Mouse (Mus musculus) heart, postnatal 4 days (tissue): ENCODE data around the gene Ypel2. TPM values are rescaled to one million over a fixed set of nuclear protein-coding genes. Genes with fewer than 3 reads are reported as not detected.
A peak's percentile ranks its signal among the peaks of the same experiment; 100 is the strongest.

Source experiments
- DNase-seq: peaks from one replicate; pipeline ENCODE4 v3.0.0; 2021
- total RNA-seq, 2 experiments: library from RNA; stranded (reverse); gene quantifications; 2 replicates each; pipeline ENCODE4 v1.2.3; 2021

Ypel2 gene
- total RNA-seq, 2 experiments from 2014 or later = 18.9 to 22.7 TPM

DNA sequence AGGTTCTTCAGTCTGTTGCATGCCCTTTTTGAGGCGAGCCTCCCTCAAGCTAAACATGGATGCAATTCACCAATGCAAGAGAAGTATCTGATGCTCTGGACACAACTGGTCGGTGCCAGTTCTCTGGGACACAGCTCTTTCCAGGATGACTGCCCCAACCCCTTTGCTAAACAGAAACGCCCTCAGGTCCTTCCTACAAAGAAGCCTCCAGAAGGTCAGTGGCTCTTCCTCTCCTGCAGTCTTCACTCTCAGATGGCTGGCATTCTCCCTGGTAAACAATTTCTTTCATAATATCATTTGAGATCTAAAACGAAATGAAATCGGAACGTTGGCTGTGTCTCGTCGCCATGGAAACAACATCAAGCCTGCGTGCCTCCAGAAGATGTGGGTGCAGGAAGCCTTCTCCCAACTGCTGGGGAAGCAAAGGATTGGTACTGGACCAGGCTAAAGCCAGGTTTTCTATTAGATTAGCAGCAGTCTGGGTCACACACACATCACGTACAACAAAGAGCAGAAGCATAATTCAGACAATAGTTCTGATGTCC, 62.8 kb downstream of the Ypel2 start:
- DNase-seq = no peak

DNA sequence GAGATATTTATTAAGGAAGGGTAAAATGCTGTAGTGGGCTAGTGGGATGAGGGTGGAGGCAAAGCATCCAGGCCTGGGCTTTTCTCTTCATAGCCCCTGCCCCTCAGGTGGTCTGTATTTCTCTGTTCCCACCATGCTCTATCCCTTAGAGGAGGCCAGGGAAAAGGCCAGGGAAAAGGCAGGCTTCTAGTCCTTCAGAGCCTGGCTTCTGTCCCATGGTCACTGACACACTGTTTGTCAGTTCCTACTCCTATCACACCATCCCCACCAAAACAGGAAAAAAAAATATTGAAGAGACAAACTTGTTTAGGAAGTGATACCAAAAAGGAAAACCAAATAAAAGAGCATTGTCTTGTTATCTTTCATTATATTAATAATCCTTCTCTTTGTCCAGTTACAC, 63.5 kb downstream of the Ypel2 start:
- DNase-seq = no peak

DNA sequence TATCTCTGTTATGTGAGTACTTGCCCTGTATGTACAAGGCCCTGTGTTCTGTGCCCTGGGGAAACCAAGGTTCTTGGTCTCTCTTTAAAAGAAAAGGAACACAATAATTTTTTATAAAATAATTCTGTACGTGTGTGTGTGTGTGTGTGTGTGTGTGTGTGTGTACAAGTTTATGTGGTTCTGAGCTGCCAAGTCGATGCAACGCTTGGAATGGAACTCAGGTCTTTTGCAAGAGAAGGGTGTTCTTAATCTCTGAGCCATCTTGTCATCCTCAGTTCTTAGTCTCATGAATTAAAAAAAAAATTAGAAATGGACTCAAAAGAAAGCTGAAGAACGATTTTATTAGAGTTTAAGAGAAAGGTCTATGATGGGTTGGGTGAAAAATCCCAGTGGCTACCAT, 64.0 kb downstream of the Ypel2 start:
- DNase-seq = no peak

DNA sequence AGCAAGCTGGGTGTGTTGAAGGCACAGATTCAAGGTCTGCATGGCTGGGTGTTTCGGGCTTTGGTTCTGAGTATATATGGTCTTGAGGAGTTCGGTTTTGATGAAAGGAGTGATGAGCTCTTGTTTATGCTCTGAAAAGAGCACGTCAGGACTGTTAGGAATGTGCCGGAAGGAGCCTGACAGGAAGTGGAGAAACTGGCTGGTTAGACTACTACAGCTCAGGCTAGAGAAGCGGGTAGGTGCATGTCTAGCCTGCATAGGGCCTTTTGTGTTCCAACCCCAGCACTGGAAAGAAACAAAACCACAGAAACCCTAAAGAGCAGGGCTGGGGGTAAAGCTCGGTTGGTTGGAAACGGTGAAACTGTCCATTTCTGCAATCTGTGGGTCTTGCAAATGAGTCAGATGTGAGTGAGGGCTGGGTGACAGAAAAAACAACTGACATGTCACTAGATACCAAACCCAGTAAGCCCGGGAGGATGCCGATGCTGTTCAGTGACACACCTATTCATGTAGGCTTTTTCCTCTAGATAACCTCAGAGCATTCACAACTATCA, 68.3 kb downstream of the Ypel2 start:
- DNase-seq = no peak

DNA sequence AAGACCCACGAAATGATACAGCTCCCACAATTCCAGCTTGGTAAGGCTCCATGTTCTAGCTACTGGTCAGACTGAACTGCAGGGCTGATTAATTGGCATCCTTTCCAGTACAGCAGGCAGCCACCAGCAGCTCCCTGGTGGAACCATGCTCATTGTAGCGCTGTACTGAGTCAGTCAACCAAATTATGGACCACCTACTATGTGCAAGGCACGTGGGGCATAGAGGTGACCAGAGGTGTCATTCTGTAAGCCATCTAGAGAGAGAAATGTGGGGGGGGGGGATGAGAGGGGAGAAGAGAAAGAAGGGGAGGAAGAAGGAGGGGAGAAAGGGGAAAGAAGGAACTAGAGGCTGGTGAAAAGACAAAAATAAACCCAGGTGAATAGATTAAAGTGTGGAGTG, 68.9 kb downstream of the Ypel2 start:
- DNase-seq = no peak

DNA sequence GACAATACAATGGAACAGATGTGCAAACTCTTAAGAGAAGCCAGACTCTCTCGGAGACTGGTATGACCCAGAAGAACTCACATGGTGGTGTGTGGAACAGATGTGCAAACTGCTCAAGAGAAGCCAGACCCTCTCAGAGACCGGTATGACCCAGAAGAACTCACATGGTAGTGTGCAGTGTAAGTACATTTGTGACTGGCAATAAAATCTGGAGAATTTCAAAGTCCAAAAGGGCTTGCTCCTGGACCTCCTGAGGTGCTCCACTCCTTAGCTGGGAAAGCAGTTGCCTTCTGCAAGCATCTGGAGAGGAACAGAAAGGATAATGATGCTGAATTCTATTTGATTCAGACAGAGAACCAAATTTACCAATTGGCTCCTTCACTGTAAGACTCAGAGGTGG, 69.9 kb downstream of the Ypel2 start:
- DNase-seq = no peak

DNA sequence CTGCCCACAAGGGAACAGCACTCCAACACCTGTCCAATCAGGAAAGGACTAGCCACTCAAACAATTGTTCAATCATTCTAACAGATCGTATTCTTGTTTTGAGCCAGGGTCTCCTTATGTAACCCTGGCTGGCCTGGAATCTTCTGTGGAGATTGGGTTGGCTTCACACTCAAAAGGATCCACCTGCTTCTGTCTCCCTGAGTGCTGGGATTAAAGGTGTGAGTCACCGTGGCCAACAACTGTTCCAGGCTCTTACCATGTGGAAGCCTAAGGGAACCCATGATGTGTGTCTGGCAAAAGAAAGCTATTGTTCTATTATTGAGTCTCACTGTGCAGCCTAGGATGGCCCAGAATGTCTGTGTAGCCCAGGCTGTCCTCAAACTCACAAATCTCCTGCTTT, 71.5 kb downstream of the Ypel2 start:
- no peak for DNase-seq

DNA sequence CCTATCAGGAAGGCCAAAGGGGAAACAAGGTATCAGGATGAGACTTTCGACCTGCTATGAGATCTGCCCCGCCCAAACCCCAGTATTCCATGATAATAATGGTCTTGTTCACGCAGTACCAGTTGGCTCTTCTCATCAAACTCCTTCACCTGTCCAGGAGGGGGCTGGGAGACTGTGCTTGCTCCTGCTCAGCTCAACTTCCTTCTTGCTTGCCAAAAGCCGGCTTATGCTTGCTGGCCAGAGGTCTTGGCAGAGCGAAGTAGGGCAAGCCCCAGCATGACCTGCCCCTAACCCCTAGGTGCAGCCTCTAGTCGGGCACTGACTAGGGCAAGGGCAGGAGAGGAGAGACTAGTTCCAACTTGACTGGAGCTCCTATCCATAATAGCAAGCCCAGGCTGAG, 72.2 kb downstream of the Ypel2 start:
- no peak for DNase-seq

DNA sequence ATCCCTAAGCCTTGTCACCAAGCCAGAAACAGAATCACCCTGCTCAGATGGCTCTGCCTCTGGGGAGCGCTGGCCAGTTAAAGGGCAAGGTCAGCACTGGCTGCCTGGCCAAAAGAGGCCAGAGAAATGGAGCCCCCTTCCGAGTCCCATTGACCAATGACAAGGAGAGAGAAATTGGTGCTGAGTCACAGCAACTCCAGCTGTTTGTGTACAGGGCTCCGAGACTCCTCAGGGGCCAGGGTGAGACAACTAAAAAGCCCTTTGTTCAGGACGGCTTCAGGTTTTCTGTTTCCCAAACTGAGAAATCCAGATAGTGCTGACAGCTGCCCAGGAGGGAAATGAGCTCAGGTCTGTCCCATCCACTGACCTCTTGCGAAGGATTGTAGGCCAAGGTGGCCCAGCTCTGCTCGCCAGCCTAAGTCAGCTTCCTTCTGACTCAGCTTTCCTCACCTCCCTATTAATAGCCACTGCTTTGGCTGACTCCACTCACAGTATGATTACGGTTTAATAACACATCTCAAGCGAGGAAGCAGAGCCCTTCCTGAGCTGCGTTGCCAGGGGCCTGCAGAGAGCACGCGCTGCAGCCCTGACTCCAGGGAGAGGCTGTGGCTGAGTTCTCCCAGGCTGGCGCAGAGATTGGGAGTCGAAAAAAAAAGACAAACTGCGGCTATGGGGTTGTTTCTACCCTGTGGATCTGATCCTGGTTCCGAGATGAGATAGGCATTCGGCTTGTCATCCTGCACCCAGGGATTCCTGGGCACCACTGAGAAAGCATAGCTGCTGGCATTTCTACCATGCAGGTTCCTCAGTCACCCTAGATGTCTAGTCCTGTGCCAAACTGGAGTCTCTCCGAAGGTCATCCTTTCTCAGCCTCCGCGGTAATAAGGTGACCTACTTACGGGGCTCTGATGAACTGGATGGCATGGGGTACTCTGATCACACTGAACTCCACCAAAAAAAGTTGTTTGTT, 73.1 kb downstream of the Ypel2 start:
- peak; percentile 72 for DNase-seq

DNA sequence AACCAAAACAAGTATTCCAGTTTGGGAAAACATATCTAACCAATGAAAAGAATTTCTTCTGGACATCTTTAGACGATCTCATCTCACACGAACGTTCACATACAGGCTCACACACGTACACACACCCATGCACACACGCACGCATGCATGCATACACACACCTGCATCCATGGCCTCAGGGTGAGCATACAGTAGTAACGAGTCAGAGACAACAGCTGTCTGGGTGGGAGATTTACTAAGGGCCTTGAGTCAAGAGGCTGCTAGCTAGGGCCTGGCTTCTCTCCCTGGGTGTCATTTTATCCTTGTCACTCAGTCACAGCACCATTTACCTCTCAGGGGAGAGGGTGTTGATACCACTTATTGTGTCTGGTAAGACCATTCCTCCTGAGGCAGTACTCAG, 74.0 kb downstream of the Ypel2 start:
- no peak for DNase-seq

DNA sequence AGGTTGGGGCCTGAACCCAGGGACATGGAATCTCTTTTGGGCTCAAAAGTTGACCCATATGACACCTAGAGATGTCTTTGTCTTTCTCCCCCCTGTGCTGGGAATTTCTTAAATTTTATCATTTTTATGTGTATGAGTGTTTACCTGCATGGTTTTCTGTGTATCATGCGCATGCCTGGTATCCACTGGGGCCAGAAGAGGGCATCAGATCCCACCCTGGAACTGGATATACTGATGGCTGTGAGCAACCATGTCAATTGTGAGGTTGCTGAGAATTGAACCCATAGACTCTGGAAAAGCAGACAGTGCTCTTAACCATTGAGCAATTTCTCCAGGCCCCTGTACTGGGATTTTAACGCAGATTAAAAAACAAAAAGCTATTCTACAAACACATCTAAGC, 76.0 kb downstream of the Ypel2 start:
- no peak for DNase-seq

DNA sequence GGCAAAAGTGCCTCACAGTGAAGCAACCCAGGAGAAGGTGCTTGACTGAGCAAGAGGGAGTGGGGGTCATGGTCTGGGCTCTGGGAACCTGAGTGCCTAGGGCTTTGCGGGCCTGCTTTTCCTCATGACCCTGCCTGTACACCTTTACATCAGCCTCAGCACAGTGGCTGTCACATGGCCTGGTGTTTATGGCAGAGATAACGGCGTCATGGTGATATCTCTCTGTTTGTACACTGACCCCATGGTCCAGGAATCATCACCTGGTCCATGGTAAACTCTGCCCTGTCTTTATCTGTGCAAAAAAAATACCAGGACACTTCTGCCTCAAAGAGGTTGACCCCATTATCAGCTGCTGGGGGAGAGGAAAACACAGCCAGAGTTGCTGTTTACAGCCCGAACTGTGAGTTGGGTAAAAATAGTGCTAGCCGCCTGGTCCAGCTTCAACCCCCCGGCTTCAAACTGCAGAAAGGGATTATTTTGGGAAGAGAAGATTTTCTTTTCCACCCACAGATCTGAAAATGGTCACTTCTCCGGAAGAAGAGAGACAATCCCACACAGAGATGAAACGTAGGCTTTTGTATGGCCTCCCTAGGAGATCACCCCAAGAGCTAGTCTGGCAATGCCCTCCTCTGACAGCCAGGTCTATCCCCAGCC, 76.8 kb downstream of the Ypel2 start:
- DNase-seq = peak; percentile 45

DNA sequence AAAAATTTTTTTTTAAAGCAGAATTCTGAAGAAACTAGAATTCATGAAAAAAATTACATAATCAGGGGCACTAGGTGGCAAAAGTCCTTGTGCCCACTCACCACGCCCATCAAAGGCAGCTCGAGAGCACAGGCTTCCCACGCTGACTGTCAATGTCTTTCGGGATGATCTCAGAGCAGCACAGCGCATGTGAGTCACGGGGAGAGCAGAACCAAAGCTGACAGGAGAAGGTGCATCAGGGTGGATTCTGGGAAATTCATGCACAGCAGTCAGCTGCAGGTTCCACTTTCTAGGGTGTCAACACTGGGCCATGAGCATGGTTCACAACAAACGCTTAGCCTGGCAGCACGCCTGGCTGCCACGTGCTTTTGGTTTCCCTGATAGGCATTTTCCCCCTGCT, 79.2 kb downstream of the Ypel2 start:
- no peak for DNase-seq

DNA sequence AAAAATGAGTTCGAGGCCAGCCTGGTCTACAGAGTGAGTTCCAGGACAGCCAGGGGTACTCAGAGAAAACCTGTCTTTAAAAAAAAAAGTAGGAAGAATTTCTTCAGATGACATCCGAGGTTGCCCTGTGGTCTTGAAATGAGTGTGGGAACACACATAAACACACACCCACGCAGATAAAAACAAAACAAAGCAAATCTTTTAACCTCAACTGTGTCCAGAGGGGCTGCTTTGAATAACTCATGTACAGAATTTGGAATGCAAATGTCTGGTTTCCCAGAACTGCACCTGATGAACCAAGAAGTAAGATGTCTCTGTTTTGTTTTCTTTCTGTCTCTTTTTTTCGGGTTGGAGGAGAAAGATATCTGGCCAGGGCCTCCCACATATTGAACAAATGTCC, 83.3 kb downstream of the Ypel2 start:
- DNase-seq = no peak

DNA sequence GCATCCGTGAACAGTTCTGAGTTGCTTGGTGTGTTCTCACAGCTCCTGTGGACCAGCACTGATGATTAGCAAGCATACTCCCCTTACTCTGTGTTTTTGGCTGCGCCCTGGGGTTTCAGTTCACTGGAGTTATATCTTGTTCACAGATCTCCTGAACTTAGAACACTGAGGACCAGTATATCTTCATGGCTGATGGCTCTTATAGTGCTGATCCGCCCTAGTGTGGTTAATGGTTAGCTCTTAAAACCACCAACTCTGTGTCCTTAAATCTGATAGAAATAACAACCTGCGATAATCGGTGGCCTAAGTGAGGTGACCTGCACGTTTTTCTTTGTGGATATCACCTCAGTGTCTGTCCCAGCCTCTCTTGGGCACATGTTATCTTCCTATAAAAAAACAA, 84.5 kb downstream of the Ypel2 start:
- no peak for DNase-seq

DNA sequence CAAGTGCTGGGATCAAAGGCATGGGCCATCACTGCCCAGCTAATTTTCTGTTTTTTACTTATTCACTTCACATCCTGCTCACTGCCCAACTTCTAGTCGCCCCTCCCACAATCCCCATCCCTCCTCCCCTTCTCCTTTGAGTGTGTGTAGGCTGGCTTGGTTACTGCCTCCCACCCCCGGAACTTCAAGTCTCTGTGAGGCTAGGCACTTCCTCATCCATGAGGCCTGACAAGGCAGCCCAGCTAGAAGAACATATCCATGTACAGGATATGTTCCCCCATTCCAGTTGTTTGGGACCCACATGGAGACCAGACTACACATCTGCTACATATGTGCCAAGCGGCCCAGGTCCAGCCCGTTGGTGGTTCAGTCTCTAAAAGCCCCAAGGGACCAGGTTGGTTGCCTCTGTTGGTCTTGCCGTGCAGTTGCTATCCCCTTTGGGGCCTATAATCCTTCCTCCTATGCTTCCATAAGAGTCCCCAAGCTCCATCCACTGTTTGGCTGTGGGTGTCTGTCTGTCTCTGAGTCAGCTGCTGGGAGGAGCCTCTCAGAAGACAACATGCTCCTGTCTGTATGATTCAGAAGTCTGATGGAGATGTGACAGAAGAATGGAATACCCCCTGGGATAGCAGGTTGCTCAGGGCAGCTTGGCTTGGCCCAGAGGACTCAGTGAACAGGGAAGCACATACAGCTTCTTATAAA, 85.5 kb downstream of the Ypel2 start:
- DNase-seq = no peak

DNA sequence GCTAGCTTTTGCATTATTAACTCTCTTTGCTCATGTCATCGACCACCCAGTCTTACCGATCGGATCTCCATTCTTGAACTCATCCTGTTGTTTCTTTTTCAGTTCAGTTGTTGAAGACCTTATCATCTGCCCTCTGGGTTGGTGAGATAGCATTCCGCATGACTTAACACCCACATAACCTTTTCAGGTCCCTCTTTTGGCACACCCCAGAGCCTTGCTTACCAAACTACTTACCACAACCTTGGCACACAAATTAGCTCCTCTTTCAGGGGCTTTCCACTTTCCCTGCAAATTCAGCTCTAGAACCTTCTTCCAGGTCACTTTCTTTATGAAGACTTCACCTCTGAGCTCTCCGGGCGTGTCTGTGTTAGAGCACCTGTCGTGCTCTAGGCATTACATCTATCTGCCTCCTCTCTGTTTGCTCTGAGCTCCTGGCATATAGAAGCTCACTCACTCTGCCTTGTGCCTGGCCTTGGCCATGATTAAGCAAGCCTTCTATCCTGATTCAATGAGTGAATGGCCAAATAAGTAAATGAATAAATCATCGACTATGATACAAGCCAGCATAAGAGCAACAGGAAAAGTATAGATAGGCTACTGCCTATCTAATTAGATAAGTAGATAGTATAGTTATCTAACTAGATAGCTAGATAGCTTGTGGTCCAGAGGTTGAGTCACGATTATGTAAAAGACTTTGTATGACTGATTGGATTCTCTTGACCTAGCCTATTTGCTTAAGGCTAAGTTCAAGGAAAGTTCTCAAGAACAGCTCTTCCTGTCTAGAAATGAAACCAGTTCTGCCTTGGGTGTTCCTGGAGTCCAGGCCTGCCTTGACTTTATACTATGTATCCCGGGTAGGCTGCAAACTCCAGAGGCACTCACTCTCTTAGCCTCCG, 86.5 kb downstream of the Ypel2 start:
- no peak for DNase-seq

DNA sequence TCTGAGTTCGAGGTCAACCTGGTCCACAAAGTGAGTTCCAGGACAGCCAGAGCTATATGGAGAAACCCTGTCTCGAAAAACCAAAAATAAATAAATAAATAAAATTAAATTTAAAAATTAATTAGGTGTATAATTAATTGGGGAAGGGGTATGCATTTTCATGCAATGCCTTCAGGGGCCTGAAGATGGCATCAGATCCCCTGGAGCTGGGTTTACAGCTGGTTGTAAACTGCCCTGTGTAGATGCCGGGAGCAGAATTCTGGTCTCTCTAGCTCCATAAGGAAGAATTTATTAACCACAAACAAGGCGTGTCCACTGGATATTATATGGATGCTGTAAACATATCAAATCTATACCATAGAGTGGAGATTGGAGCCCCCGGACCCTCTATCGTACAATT, 87.2 kb downstream of the Ypel2 start:
- DNase-seq = no peak

DNA sequence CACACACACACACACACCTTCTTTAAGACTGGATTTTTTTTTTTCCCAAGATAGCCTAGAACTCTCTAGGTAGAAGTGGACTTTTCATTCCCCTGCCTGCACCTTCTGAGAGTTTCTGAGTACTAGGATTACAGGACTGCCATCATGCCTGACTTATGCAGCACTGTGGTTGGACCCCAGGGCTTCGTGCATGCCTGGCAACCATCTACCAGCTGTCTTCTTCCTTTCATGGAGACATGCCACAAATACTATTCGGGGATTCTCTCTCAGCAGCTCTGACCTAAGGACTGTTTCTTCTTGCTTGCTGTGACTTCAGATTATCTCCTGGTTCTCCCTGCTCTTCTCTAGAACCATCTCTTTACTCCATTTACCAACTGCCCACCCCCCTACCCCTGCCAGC, 88.2 kb downstream of the Ypel2 start:
- DNase-seq = no peak

DNA sequence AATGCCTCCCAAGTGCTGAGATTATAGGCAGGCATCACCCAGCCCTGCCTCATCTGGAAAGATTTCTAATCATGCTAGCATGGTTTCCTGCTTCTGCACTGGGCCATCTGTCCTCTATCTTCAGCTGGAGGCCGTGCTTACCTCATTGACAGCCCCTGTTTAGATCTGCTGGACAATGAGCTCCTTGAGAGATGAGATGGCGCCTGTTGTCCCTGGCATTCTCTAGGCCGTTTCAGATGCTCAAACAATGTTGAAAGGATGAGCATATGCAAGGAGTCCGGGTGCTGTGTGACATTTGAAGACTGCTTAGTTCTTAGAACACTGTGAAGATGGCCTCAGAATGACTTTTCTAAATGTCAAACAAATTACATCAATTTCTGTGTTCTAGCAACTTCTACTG, 88.8 kb downstream of the Ypel2 start:
- no peak for DNase-seq

DNA sequence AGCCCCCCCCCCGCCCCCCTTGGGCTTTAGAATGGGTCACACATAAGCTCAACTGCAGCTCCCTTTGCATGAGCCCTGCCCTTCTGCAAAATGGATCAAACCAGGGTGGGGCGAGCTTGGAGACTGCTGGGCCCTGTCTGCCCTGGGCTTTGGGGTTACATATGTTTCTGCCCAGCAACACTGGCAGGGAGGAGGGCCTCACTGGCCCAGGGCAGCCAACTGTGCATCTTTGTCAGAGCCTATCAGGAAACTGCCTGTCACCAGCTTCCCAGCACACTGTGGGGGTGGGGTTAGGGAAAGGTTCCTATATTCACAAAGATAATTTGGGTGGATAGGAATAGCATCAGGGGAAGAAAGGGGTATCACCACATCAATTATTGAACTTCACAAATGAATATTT, 95.1 kb downstream of the Ypel2 start:
- DNase-seq = peak; percentile 28

DNA sequence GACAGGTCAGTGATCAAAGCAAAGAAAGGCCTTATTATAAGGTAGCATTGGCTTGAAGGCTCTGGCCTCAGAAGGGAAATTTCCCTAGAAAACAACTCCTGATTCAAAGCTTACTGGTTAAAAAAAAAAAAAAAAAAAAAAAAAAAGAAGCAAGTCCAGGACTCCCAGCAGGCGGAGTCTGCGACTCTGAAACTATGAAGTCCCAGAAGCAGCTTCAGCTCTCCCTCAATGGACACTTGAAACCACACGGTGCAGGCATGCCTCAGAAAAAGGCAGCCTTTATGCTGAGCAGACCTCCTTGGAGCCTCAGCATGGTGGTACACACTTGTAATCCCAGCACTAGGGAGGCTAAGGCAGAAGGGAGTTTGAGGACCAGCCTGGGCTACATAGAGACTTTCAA, 97.9 kb downstream of the Ypel2 start:
- DNase-seq = peak; percentile 22
